Mouse (Mus musculus): ENCODE measurements around the gene Sppl3. TPM values are rescaled to one million over a fixed set of nuclear protein-coding genes. Genes with fewer than 3 reads are reported as not detected.
"Not testable (repeated sequence)": the region's sequence is repeated elsewhere in the genome, so short reads cannot be mapped to it uniquely, and the experiment has no call there.

Gene Sppl3
- polyA plus RNA-seq, 1 experiment from 2014 or later: 21.0 TPM

- Histone ChIP-seq H3K9me3 (ENCODE audit: control insufficient read depth, low read length) (no peaks in the 10 kb centered on the region), H3K27me3 (ENCODE audit: control insufficient read depth, insufficient read depth, low read length) (no peaks in the 10 kb centered on the region), H3K4me1 (replicated peaks; ENCODE audit: control insufficient read depth, insufficient read depth, low read length) (no peaks in the 10 kb centered on the region), H3K9ac (ENCODE audit: low read depth, low read length) (no peak overlapping the region), H3K27ac (ENCODE audit: low read depth, low read length) (no peak overlapping the region), H3K36me3 (ENCODE audit: control insufficient read depth, insufficient read depth, low read length) (no peaks in the 10 kb centered on the region), H3K4me2 (replicated peaks; ENCODE audit: low read depth, low read length) (no peak overlapping the region), H3K4me3 (ENCODE audit: low read depth, low read length) (no peak overlapping the region)
- 93% methylated on average over 11 of the region's 11 CpGs for WGBS
- ATAC-seq (ENCODE audit: low FRiP score) (no peak), DNase-seq (ENCODE audit: low spot score) (no peak)
Observed at GRCm38 (mm10) chr5:115068671-115069421, 57.9 kb downstream of the Sppl3 start.

GRCm38 (mm10) chr5:115069611-115070010, 58.7 kb downstream of the Sppl3 start:
- Histone ChIP-seq H3K4me1 (replicated peaks; ENCODE audit: control insufficient read depth, insufficient read depth, low read length) (no peaks in the 10 kb centered on the region), H3K27me3 (ENCODE audit: control insufficient read depth, insufficient read depth, low read length) (no peaks in the 10 kb centered on the region), H3K27ac (ENCODE audit: low read depth, low read length) (no peak overlapping the region), H3K9ac (ENCODE audit: low read depth, low read length) (no peak overlapping the region), H3K4me2 (replicated peaks; ENCODE audit: low read depth, low read length) (no peak overlapping the region), H3K4me3 (ENCODE audit: low read depth, low read length) (no peak overlapping the region), H3K36me3 (ENCODE audit: control insufficient read depth, insufficient read depth, low read length) (no peaks in the 10 kb centered on the region), H3K9me3 (ENCODE audit: control insufficient read depth, low read length) (no peaks in the 10 kb centered on the region)
- 92% methylated on average over 3 of the region's 3 CpGs for WGBS
- DNase-seq (ENCODE audit: low spot score) (no peak), ATAC-seq (ENCODE audit: low FRiP score) (no peak)

- WGBS: 97% methylated on average over 2 of the region's 2 CpGs
- no peak for ATAC-seq (ENCODE audit: low FRiP score)
- no peak for DNase-seq (ENCODE audit: low spot score)
- Histone ChIP-seq H3K9me3 (ENCODE audit: control insufficient read depth, low read length) (no peaks in the 10 kb centered on the region), H3K9ac (ENCODE audit: low read depth, low read length) (no peak overlapping the region), H3K27me3 (ENCODE audit: control insufficient read depth, insufficient read depth, low read length) (no peaks in the 10 kb centered on the region), H3K36me3 (ENCODE audit: control insufficient read depth, insufficient read depth, low read length) (no peaks in the 10 kb centered on the region), H3K4me3 (ENCODE audit: low read depth, low read length) (no peak overlapping the region), H3K4me2 (replicated peaks; ENCODE audit: low read depth, low read length) (no peak overlapping the region), H3K4me1 (replicated peaks; ENCODE audit: control insufficient read depth, insufficient read depth, low read length) (no peaks in the 10 kb centered on the region), H3K27ac (ENCODE audit: low read depth, low read length) (no peak overlapping the region)
Observed at GRCm38 (mm10) chr5:115070457-115070856, 59.5 kb downstream of the Sppl3 start.

- H3K4me3 ChIP-seq (ENCODE audit: low read depth, low read length): no peak overlapping the region
- H3K27ac ChIP-seq (ENCODE audit: low read depth, low read length): no peak overlapping the region
- H3K4me2 ChIP-seq (replicated peaks; ENCODE audit: low read depth, low read length): no peak overlapping the region
- WGBS: 95% methylated on average over 11 of the region's 11 CpGs
- H3K4me1 ChIP-seq (replicated peaks; ENCODE audit: control insufficient read depth, insufficient read depth, low read length): no peaks in the 10 kb centered on the region
- H3K9me3 ChIP-seq (ENCODE audit: control insufficient read depth, low read length): no peaks in the 10 kb centered on the region
- ATAC-seq (ENCODE audit: low FRiP score): no peak
- H3K36me3 ChIP-seq (ENCODE audit: control insufficient read depth, insufficient read depth, low read length): no peaks in the 10 kb centered on the region
- H3K9ac ChIP-seq (ENCODE audit: low read depth, low read length): no peak overlapping the region
- DNase-seq (ENCODE audit: low spot score): no peak
- H3K27me3 ChIP-seq (ENCODE audit: control insufficient read depth, insufficient read depth, low read length): no peaks in the 10 kb centered on the region
Observed at GRCm38 (mm10) chr5:115071096-115071901, 60.4 kb downstream of the Sppl3 start.

- H3K4me1 ChIP-seq (replicated peaks; ENCODE audit: control insufficient read depth, insufficient read depth, low read length): no peaks in the 10 kb centered on the region
- WGBS: 92% methylated on average over 7 of the region's 7 CpGs
- H3K4me2 ChIP-seq (replicated peaks; ENCODE audit: low read depth, low read length): no peak overlapping the region
- no peak overlapping the region for H3K4me3 ChIP-seq (ENCODE audit: low read depth, low read length)
- no peaks in the 10 kb centered on the region for H3K36me3 ChIP-seq (ENCODE audit: control insufficient read depth, insufficient read depth, low read length)
- ATAC-seq (ENCODE audit: low FRiP score): no peak
- no peaks in the 10 kb centered on the region for H3K27me3 ChIP-seq (ENCODE audit: control insufficient read depth, insufficient read depth, low read length)
- no peak for DNase-seq (ENCODE audit: low spot score)
- no peak overlapping the region for H3K27ac ChIP-seq (ENCODE audit: low read depth, low read length)
- H3K9ac ChIP-seq (ENCODE audit: low read depth, low read length): no peak overlapping the region
- no peaks in the 10 kb centered on the region for H3K9me3 ChIP-seq (ENCODE audit: control insufficient read depth, low read length)
Observed at GRCm38 (mm10) chr5:115072143-115072542, 61.2 kb downstream of the Sppl3 start.

- not testable (repeated sequence) for ATAC-seq (ENCODE audit: low FRiP score); H3K9me3 ChIP-seq (ENCODE audit: control insufficient read depth, low read length); DNase-seq (ENCODE audit: low spot score); H3K4me2 ChIP-seq (replicated peaks; ENCODE audit: low read depth, low read length); H3K36me3 ChIP-seq (ENCODE audit: control insufficient read depth, insufficient read depth, low read length); H3K27ac ChIP-seq (ENCODE audit: low read depth, low read length); H3K4me3 ChIP-seq (ENCODE audit: low read depth, low read length); H3K27me3 ChIP-seq (ENCODE audit: control insufficient read depth, insufficient read depth, low read length); H3K9ac ChIP-seq (ENCODE audit: low read depth, low read length); H3K4me1 ChIP-seq (replicated peaks; ENCODE audit: control insufficient read depth, insufficient read depth, low read length)
- WGBS: 86% methylated on average over 7 of the region's 8 CpGs
Observed at GRCm38 (mm10) chr5:115073306-115073705, 62.4 kb downstream of the Sppl3 start.

- Histone ChIP-seq H3K27me3 (ENCODE audit: control insufficient read depth, insufficient read depth, low read length) (no peaks in the 10 kb centered on the region), H3K27ac (ENCODE audit: low read depth, low read length) (no peak overlapping the region), H3K4me1 (replicated peaks; ENCODE audit: control insufficient read depth, insufficient read depth, low read length) (no peaks in the 10 kb centered on the region), H3K4me2 (replicated peaks; ENCODE audit: low read depth, low read length) (no peak overlapping the region), H3K9ac (ENCODE audit: low read depth, low read length) (no peak overlapping the region), H3K9me3 (ENCODE audit: control insufficient read depth, low read length) (no peaks in the 10 kb centered on the region), H3K36me3 (ENCODE audit: control insufficient read depth, insufficient read depth, low read length) (no peaks in the 10 kb centered on the region), H3K4me3 (ENCODE audit: low read depth, low read length) (no peak overlapping the region)
- DNase-seq (ENCODE audit: low spot score) (no peak), ATAC-seq (ENCODE audit: low FRiP score) (no peak)
- 89% methylated on average over 4 of the region's 4 CpGs for WGBS
Observed at GRCm38 (mm10) chr5:115074749-115075148, 63.8 kb downstream of the Sppl3 start.

GRCm38 (mm10) chr5:115076144-115076901, 65.4 kb downstream of the Sppl3 start:
- Histone ChIP-seq H3K27ac (ENCODE audit: low read depth, low read length) (no peak overlapping the region), H3K4me3 (ENCODE audit: low read depth, low read length) (no peak overlapping the region), H3K9ac (ENCODE audit: low read depth, low read length) (no peak overlapping the region), H3K9me3 (ENCODE audit: control insufficient read depth, low read length) (no peaks in the 10 kb centered on the region), H3K4me1 (replicated peaks; ENCODE audit: control insufficient read depth, insufficient read depth, low read length) (no peaks in the 10 kb centered on the region), H3K36me3 (ENCODE audit: control insufficient read depth, insufficient read depth, low read length) (no peaks in the 10 kb centered on the region), H3K4me2 (replicated peaks; ENCODE audit: low read depth, low read length) (no peak overlapping the region), H3K27me3 (ENCODE audit: control insufficient read depth, insufficient read depth, low read length) (no peaks in the 10 kb centered on the region)
- WGBS: 59% methylated on average over 5 of the region's 5 CpGs
- DNase-seq (ENCODE audit: low spot score): peak; percentile 68
- ATAC-seq (ENCODE audit: low FRiP score): no peak
